Mouse (Mus musculus) embryonic fibroblast, embryonic 13.5 days (primary cell): ENCODE measurements around the gene Chsy1.

Experiments used
- CTCF ChIP-seq: IDR thresholded peaks from 2 replicates; pipeline ENCODE4 v1.5.1; 2011; ENCODE audit warnings: mild to moderate bottlenecking, control low read depth, low read length, moderate library complexity, borderline replicate concordance; ENCODE audit not compliant: insufficient read depth
- POLR2A ChIP-seq: IDR thresholded peaks from 2 replicates; pipeline ENCODE4 v1.6.1; 2011; ENCODE audit warnings: low read depth, mild to moderate bottlenecking, control low read depth, low read length, moderate library complexity

GRCm38 (mm10) chr7:66168877-66169276, 59.6 kb downstream of the Chsy1 start:
- TF ChIP-seq POLR2A (no peak), CTCF (no peak)
